Mouse (Mus musculus) lung, postnatal 0 days (tissue): ENCODE measurements around the gene Trpm8. TPM values are rescaled to one million over a fixed set of nuclear protein-coding genes. Genes with fewer than 3 reads are reported as not detected.
A peak's percentile ranks its signal among the peaks of the same experiment; 100 is the strongest.

Source experiments
- ATAC-seq: fragments of 200-750 bp; cut with Nextera tagmentation; 2 replicates; pipeline ENCODE4 v1.8.0; 2017; ENCODE audit warnings: moderate library complexity
- DNase-seq: peaks from one replicate; pipeline ENCODE4 v3.0.0-alpha.2; 2016; ENCODE audit warnings: low spot score
- H3K27ac ChIP-seq: fragments of 300-500 bp; sonication (generic); 2 replicates; pipeline ENCODE4 v1.5.1; 2014; ENCODE audit warnings: antibody characterized with exemption, mild to moderate bottlenecking, low read length, mixed read lengths
- H3K27me3 ChIP-seq: fragments of 300-500 bp; sonication (generic); replicated peaks from 2 replicates; pipeline ENCODE4 v1.6.1; 2014; ENCODE audit warnings: low read length, mixed read lengths; ENCODE audit not compliant: insufficient read depth
- H3K36me3 ChIP-seq: fragments of 300-500 bp; sonication (generic); 2 replicates; pipeline ENCODE4 v1.6.1; 2014; ENCODE audit warnings: low read length, mixed read lengths; ENCODE audit not compliant: insufficient read depth
- H3K4me1 ChIP-seq: fragments of 300-500 bp; sonication (generic); 2 replicates; pipeline ENCODE4 v1.6.1; 2014; ENCODE audit warnings: antibody characterized with exemption, low read depth, low read length, mixed read lengths; ENCODE audit not compliant: insufficient read depth
- H3K4me2 ChIP-seq: fragments of 300-500 bp; sonication (generic); replicated peaks from 2 replicates; pipeline ENCODE4 v1.6.1; 2014; ENCODE audit warnings: low read depth, mild to moderate bottlenecking, low read length, moderate library complexity, mixed read lengths
- H3K4me3 ChIP-seq: fragments of 300-500 bp; sonication (generic); 2 replicates; pipeline ENCODE4 v1.5.1; 2014; ENCODE audit warnings: low read depth, low read length
- H3K9ac ChIP-seq: fragments of 300-500 bp; sonication (generic); replicated peaks from 2 replicates; pipeline ENCODE4 v1.6.1; 2014; ENCODE audit warnings: low read depth, mild to moderate bottlenecking
- H3K9me3 ChIP-seq: fragments of 300-500 bp; sonication (generic); 2 replicates; pipeline ENCODE4 v1.6.1; 2016; ENCODE audit warnings: low read length, mixed read lengths
- CTCF ChIP-seq: IDR thresholded peaks from 2 replicates; pipeline ENCODE4 v1.5.1; 2016; ENCODE audit warnings: antibody characterized with exemption, mild to moderate bottlenecking
- EP300 ChIP-seq: IDR thresholded peaks from 2 replicates; pipeline ENCODE4 v1.6.1; 2016; ENCODE audit warnings: antibody characterized with exemption, mild to moderate bottlenecking, control low read depth
- WGBS: fragments of 180-500 bp; shearing (Covaris S2); extraction: QIAGEN DNeasy Blood & Tissue Kit; methylation state at CpG from one replicate; pipeline ENCODE4 v1.1.7; 2014; 5-methylcytosine and 5-hydroxymethylcytosine counted together
- polyA plus RNA-seq: library from polyadenylated mRNA; unstranded; fragments of >200 nt; fragmentation: Nextera tagmentation; extraction: Ambion mirVana; gene quantifications from 2 replicates; pipeline ENCODE4 v1.2.1, GENCODE M21; 2015

Gene Trpm8
- polyA plus RNA-seq, 1 experiment from 2014 or later = not detected

- Histone ChIP-seq H3K4me1 (no peaks in the 10 kb centered on the region), H3K36me3 (no peaks in the 10 kb centered on the region), H3K27me3 (no peaks in the 10 kb centered on the region), H3K27ac (no peak overlapping the region), H3K4me2 (no peak overlapping the region), H3K4me3 (no peak overlapping the region), H3K9me3 (peaks cover 49% of the 10 kb centered on the region), H3K9ac (no peak overlapping the region)
- ATAC-seq (peak; percentile 19; the same call in 1 of the 2 replicates), DNase-seq (peak; percentile 7)
- 36% methylated on average over 5 of the region's 5 CpGs for WGBS
- TF ChIP-seq CTCF (no peak), EP300 (no peak)
Observed at GRCm38 (mm10) chr1:88300301-88301050, 23.0 kb downstream of the Trpm8 start.

GRCm38 (mm10) chr1:88301121-88302014, 23.9 kb downstream of the Trpm8 start:
- H3K4me3 ChIP-seq = no peak overlapping the region
- WGBS = 62% methylated on average over 9 of the region's 9 CpGs
- no peak overlapping the region for H3K9ac ChIP-seq
- H3K4me1 ChIP-seq = no peaks in the 10 kb centered on the region
- DNase-seq = peak; percentile 9
- no peak overlapping the region for H3K4me2 ChIP-seq
- no peaks in the 10 kb centered on the region for H3K27me3 ChIP-seq
- TF ChIP-seq CTCF (peak; percentile 54), EP300 (no peak)
- H3K9me3 ChIP-seq = peaks cover 46% of the 10 kb centered on the region
- H3K36me3 ChIP-seq = no peaks in the 10 kb centered on the region
- 0 out of 2 replicates have a peak, but pooled peaks have one; percentile 2 for ATAC-seq
- no peak overlapping the region for H3K27ac ChIP-seq

GRCm38 (mm10) chr1:88302057-88302740, 24.7 kb downstream of the Trpm8 start:
- Histone ChIP-seq H3K9ac (no peak overlapping the region), H3K4me2 (no peak overlapping the region), H3K36me3 (no peaks in the 10 kb centered on the region), H3K4me1 (no peaks in the 10 kb centered on the region), H3K4me3 (no peak overlapping the region), H3K9me3 (peaks cover 53% of the 10 kb centered on the region), H3K27ac (no peak overlapping the region), H3K27me3 (no peaks in the 10 kb centered on the region)
- TF ChIP-seq EP300 = no peak
- no peak for TF ChIP-seq CTCF
- DNase-seq (peak; percentile 7), ATAC-seq (no peak)
- 62% methylated on average over 14 of the region's 14 CpGs for WGBS

- ATAC-seq (no peak), DNase-seq (no peak)
- Histone ChIP-seq H3K4me3 (no peak overlapping the region), H3K9ac (no peak overlapping the region), H3K27me3 (no peaks in the 10 kb centered on the region), H3K9me3 (peaks cover 43% of the 10 kb centered on the region), H3K27ac (no peak overlapping the region), H3K36me3 (no peaks in the 10 kb centered on the region), H3K4me2 (no peak overlapping the region), H3K4me1 (no peaks in the 10 kb centered on the region)
- no peak for TF ChIP-seq EP300
- no peak for TF ChIP-seq CTCF
- WGBS = 58% methylated on average over 6 of the region's 6 CpGs
Observed at GRCm38 (mm10) chr1:88303762-88304161, 26.3 kb downstream of the Trpm8 start.

GRCm38 (mm10) chr1:88304261-88304985, 27.0 kb downstream of the Trpm8 start:
- WGBS = 54% methylated on average over 8 of the region's 8 CpGs
- Histone ChIP-seq H3K4me1 (no peaks in the 10 kb centered on the region), H3K27me3 (no peaks in the 10 kb centered on the region), H3K4me2 (no peak overlapping the region), H3K4me3 (no peak overlapping the region), H3K9me3 (peaks cover 37% of the 10 kb centered on the region), H3K9ac (no peak overlapping the region), H3K36me3 (no peaks in the 10 kb centered on the region), H3K27ac (no peak overlapping the region)
- no peak for TF ChIP-seq CTCF
- TF ChIP-seq EP300 = no peak
- ATAC-seq = no peak
- DNase-seq = peak; percentile 12
